Mouse (Mus musculus): Measurements from ENCODE around the gene Cyp2d10. TPM values are rescaled to one million over a fixed set of nuclear protein-coding genes. Genes with fewer than 3 reads are reported as not detected.
"Not testable (repeated sequence)": the region's sequence is repeated elsewhere in the genome, so short reads cannot be mapped to it uniquely, and the experiment has no call there.

Cyp2d10 gene
- polyA plus RNA-seq, 1 experiment from 2014 or later: 19.6 TPM

DNA sequence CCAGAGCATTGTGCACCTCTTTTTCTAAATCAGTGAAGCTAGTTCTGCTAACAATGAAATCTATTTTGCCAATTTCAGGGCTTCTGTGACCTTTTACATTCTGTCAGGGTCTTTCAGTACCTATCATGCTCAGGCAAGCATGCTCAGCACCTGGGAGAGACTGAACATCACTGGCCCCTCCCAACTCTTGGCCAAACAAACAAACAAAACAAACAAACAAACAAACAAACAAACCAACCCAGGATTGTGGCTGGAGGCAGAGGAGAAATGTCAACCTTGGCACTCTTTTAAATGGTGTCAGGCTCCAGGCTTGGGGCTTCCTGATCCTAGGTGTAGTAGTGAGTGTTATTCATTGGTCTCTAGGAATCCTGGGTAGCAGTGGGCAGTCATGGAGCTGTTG, 26.1 kb upstream of the Cyp2d10 start, which contains the start of gene Cyp2d9:
TSS of gene Cyp2d9 (plus strand) at position 301 of the 400 bp plus-strand sequence.
- Histone ChIP-seq H3K27ac (no peak within 1 kb of the TSS), H3K9me3 (replicated peaks) (no peaks in the 10 kb centered on the region), H3K27me3 (no peaks in the 10 kb centered on the region), H3K9ac (no peak within 1 kb of the TSS), H3K4me2 (no peak within 1 kb of the TSS), H3K36me3 (no peaks in the 10 kb centered on the region), H3K4me3 (replicated peaks) (no peak within 1 kb of the TSS), H3K4me1 (replicated peaks) (no peaks in the 10 kb centered on the region)
- ATAC-seq (ENCODE audit: low read depth): no peak
- no peak for DNase-seq

DNA sequence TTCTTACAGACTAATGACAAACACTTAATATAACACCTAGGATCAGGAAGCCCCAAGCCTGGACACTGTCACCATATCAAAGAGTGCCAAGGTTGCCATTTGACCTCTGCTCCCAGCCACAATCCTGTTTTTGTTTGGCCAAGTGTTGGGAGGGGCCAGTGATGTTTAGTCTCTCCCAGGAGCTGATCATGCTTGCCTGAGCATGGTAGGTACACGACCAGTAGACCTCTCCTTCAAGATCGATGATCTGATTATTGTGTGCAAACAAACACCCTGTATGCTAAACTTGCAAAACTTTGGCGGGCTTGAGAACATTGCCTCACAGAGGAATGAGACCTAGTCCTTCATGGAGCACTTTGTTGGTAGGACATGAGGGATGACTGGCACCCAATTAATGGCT, 16.5 kb upstream of the Cyp2d10 start:
- no peaks in the 10 kb centered on the region for H3K4me1 ChIP-seq (replicated peaks)
- no peaks in the 10 kb centered on the region for H3K27me3 ChIP-seq
- H3K9ac ChIP-seq: no peak overlapping the region
- no peaks in the 10 kb centered on the region for H3K36me3 ChIP-seq
- 57% methylated on average over 3 of the region's 3 CpGs for WGBS (ENCODE audit: insufficient replicate concordance)
- H3K4me2 ChIP-seq: no peak overlapping the region
- no peak overlapping the region for H3K27ac ChIP-seq
- H3K9me3 ChIP-seq (replicated peaks): no peaks in the 10 kb centered on the region
- no peak overlapping the region for H3K4me3 ChIP-seq (replicated peaks)
- ATAC-seq (ENCODE audit: low read depth) (no peak), DNase-seq (no peak)

DNA sequence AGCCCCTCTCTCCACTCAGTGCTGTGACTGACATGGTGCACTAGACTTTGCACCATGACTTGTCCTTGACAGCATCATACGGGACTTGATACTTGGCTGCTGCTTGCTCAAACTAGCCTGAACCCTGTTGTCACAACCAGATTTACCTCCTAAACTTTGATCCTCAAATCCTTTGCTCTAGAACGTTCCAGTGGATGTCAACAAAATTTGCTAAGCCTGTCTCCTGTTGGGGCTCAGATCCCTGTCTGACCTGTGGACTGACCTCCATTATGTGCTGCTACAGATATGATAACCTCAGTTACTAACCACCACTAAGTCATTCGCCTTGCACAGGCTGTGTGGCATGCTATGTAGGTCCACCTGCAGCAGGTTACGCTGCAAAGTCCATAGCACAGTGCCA, 15.9 kb upstream of the Cyp2d10 start:
- Histone ChIP-seq H3K27me3 (no peaks in the 10 kb centered on the region), H3K9me3 (replicated peaks) (no peaks in the 10 kb centered on the region), H3K4me1 (replicated peaks) (no peaks in the 10 kb centered on the region), H3K27ac (no peak overlapping the region), H3K9ac (no peak overlapping the region), H3K4me2 (no peak overlapping the region), H3K4me3 (replicated peaks) (no peak overlapping the region), H3K36me3 (no peaks in the 10 kb centered on the region)
- WGBS (ENCODE audit: insufficient replicate concordance): 38% methylated on average over 4 of the region's 4 CpGs
- DNase-seq (no peak), ATAC-seq (ENCODE audit: low read depth) (no peak)

DNA sequence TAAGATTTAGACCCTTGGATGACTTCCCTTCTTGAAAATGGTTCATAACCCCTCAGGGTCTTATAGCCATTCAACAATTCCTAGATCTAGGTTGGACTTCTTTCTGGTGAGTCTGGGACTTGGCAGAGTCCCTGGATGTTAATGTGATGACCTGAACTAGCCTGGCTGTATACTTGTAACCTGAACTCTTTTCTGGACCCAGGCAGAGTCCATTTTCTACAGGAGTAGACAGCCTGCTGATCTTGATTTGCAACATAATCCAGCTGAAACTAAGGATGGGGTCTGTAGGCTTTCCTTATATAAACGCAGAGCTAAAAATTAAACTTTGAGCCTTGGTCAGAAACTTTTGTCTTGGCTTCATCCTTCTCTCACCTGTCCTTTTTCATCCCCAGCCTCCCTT, 11.6 kb upstream of the Cyp2d10 start:
- H3K36me3 ChIP-seq: no peaks in the 10 kb centered on the region
- no peak overlapping the region for H3K27ac ChIP-seq
- no peak for DNase-seq
- H3K4me2 ChIP-seq: no peak overlapping the region
- 61% methylated on average over 1 of the region's 1 CpGs for WGBS (ENCODE audit: insufficient replicate concordance)
- peaks cover 8% of the 10 kb centered on the region for H3K4me1 ChIP-seq (replicated peaks)
- no peak overlapping the region for H3K4me3 ChIP-seq (replicated peaks)
- H3K9me3 ChIP-seq (replicated peaks): no peaks in the 10 kb centered on the region
- no peaks in the 10 kb centered on the region for H3K27me3 ChIP-seq
- no peak overlapping the region for H3K9ac ChIP-seq
- ATAC-seq (ENCODE audit: low read depth): no peak

DNA sequence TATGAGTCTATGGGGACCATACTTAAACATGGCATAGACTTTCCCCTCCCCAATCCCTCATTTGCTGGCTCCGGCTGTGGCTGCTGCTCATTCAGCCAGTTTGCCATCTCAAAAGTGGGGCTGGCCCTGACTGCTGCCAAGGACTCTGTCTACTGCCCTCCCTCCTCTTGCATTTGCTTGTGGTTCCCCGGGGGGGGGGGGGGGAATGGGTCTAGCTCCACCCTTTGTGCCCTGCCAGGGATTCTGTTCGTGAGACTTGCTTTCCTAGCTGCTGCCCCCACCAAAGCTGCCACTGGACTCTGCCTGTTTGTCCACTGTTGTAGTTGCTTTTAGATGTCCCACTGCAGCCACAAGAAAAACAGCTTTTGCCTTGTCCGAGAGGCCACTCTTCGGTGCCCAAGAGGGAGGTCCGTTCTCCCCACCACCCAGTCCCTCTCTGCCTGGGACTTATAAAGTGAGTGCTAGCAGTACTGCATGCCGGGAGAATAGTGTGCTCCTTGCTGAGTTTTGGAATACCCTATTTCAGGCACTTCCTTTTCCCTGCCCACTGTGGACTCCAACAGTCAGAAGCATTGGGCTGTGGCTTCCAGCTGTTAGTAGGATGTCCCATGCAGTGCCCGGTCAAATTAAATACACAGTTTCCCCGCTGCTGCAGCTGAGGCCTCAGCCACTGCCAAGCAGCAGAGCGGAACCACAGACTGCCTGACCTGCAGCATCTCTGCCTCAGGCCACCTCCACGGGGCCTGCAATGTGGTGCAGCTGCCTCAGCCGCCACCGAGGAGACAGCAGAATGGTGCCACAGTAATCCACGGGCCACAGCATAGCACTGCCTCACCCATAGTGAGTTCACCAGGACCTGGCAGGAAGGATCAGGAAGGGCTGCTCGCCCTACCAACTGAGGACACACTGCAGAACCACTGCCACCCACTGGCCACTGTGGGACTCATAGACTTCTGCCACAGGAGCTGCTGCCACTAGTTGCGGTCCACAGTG, 10.1 kb upstream of the Cyp2d10 start:
- Histone ChIP-seq H3K27ac (no peak overlapping the region), H3K4me2 (no peak overlapping the region), H3K9me3 (replicated peaks) (no peaks in the 10 kb centered on the region), H3K36me3 (no peaks in the 10 kb centered on the region), H3K4me1 (replicated peaks) (peaks cover 8% of the 10 kb centered on the region), H3K4me3 (replicated peaks) (no peak overlapping the region), H3K27me3 (no peaks in the 10 kb centered on the region), H3K9ac (0 out of 2 replicates have a peak overlapping the region, but pooled peaks have one; percentile 22)
- ATAC-seq (ENCODE audit: low read depth): peak; percentile 74
- 35% methylated on average over 16 of the region's 16 CpGs for WGBS (ENCODE audit: insufficient replicate concordance)
- DNase-seq: peak; percentile 27

DNA sequence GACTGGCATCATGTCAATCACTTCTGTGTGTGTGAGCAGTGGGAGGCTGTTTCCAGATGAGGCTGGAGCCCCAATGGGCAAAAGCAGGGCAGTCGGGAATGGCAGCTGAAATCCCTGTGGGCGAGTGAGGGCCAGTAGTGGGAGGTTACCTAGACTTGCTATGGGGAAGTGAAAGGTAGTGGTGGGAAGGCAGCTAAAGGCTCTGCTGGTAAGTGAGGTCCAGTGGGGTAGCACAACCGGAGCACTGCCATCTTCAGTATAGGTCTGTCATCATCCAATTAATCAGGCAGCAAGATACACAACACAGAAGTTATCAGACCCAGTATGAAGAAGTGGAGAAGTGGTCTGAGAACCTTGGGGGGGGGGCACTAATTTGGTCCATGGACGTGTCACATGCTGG, 541 bp upstream of the Cyp2d10 start:
- no peak overlapping the region for H3K4me2 ChIP-seq
- 52% methylated on average over 4 of the region's 4 CpGs for WGBS (ENCODE audit: insufficient replicate concordance)
- no peaks in the 10 kb centered on the region for H3K4me1 ChIP-seq (replicated peaks)
- no peaks in the 10 kb centered on the region for H3K36me3 ChIP-seq
- no peak overlapping the region for H3K27ac ChIP-seq
- DNase-seq: no peak
- no peak for ATAC-seq (ENCODE audit: low read depth)
- H3K27me3 ChIP-seq: no peaks in the 10 kb centered on the region
- H3K9me3 ChIP-seq (replicated peaks): no peaks in the 10 kb centered on the region
- H3K9ac ChIP-seq: no peak overlapping the region
- H3K4me3 ChIP-seq (replicated peaks): no peak overlapping the region

DNA sequence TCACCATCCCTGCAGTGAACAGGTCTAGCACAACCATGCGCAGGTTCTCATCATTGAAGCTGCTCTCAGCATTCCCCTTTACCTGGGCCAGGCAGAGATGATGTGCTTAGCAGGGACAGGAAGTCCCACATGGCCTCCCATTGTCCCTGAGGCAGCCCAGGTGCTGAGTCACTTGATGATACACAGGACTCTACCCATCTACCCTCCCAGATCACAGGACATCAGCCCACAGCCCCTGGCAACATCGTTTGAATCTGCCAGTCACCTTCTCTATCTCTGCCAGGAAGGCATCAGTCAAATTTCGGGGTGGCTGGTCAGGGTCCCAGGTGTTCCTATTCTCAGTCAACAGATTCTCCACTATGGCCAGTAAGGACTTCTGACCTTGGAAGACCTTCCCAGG, 2.8 kb downstream of the Cyp2d10 start:
- Histone ChIP-seq H3K4me3 (replicated peaks) (no peak overlapping the region), H3K36me3 (no peaks in the 10 kb centered on the region), H3K4me1 (replicated peaks) (no peaks in the 10 kb centered on the region), H3K9ac (no peak overlapping the region), H3K27me3 (no peaks in the 10 kb centered on the region), H3K9me3 (replicated peaks) (no peaks in the 10 kb centered on the region), H3K4me2 (no peak overlapping the region), H3K27ac (no peak overlapping the region)
- ATAC-seq (ENCODE audit: low read depth): no peak
- 63% methylated on average over 3 of the region's 3 CpGs for WGBS (ENCODE audit: insufficient replicate concordance)
- no peak for DNase-seq

DNA sequence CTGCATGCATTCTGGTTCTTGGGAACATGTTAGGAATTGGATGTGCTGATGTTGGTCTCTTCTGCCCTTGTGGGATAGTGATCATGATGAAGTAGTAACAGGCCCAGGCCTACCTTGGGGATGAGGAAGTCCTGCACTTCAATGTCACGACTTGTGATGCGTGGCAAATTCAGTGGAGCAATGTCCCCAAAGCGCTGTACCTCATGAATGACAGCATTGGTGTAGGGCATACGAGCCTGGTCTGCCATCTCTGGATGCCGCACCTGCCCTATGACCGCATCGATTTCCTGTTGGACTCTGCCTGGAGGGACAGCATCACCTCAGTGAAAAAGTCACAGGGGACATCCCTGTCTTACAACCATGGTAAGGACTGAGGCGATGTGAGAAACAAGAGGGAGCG, 3.4 kb downstream of the Cyp2d10 start:
- 74% methylated on average over 9 of the region's 9 CpGs for WGBS (ENCODE audit: insufficient replicate concordance)
- no peaks in the 10 kb centered on the region for H3K4me1 ChIP-seq (replicated peaks)
- no peaks in the 10 kb centered on the region for H3K9me3 ChIP-seq (replicated peaks)
- no peak overlapping the region for H3K4me2 ChIP-seq
- no peaks in the 10 kb centered on the region for H3K36me3 ChIP-seq
- ATAC-seq (ENCODE audit: low read depth): no peak
- H3K9ac ChIP-seq: no peak overlapping the region
- DNase-seq: no peak
- no peak overlapping the region for H3K4me3 ChIP-seq (replicated peaks)
- H3K27ac ChIP-seq: no peak overlapping the region
- no peaks in the 10 kb centered on the region for H3K27me3 ChIP-seq

DNA sequence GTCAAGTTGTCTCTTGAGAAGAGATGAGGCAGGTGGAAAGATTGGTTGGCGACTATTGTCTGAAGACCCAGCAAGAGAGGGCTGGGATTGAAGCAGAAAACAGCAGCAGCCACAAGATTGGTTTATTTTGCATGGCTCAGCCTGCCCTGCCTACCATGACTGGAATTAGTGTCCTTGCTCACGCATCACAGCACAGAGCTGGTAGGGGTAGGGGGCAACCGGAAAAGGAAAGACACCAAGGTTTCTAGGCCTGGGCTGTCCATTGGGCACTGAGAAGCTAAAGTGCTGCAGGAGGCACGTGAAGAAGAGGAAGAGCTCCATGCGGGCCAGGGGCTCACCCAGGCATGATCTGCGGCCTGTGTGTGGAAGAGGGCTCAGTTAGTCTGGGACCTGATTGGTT, 4.3 kb downstream of the Cyp2d10 start:
- H3K36me3 ChIP-seq: no peaks in the 10 kb centered on the region
- H3K27ac ChIP-seq: no peak overlapping the region
- H3K4me3 ChIP-seq (replicated peaks): no peak overlapping the region
- H3K4me2 ChIP-seq: no peak overlapping the region
- DNase-seq (no peak), ATAC-seq (ENCODE audit: low read depth) (no peak)
- H3K9me3 ChIP-seq (replicated peaks): no peaks in the 10 kb centered on the region
- no peaks in the 10 kb centered on the region for H3K4me1 ChIP-seq (replicated peaks)
- 62% methylated on average over 6 of the region's 6 CpGs for WGBS (ENCODE audit: insufficient replicate concordance)
- H3K9ac ChIP-seq: no peak overlapping the region
- H3K27me3 ChIP-seq: no peaks in the 10 kb centered on the region

DNA sequence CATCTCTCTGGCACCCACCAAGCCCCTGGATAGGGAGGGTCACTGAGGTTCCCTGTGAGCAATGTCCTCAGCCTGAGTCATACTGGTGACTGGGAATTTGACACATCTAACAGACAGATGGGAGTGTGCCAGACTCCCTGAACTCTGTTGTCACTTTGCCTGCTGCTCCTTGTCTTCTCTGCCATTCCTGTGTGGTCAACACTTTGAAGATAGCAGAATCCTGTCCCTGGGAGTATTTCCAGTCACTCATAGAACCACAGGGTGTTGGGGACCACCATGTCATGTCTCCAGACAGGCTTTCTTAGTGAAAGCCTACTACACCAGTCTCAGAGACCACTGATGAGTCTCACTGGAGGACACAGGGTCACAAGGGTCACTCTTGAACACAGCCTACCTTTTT, 4.9 kb downstream of the Cyp2d10 start:
- Histone ChIP-seq H3K4me1 (replicated peaks) (no peaks in the 10 kb centered on the region), H3K9ac (no peak overlapping the region), H3K9me3 (replicated peaks) (no peaks in the 10 kb centered on the region), H3K27ac (no peak overlapping the region), H3K36me3 (no peaks in the 10 kb centered on the region), H3K4me2 (no peak overlapping the region), H3K27me3 (no peaks in the 10 kb centered on the region), H3K4me3 (replicated peaks) (no peak overlapping the region)
- ATAC-seq (ENCODE audit: low read depth): no peak
- DNase-seq: no peak

DNA sequence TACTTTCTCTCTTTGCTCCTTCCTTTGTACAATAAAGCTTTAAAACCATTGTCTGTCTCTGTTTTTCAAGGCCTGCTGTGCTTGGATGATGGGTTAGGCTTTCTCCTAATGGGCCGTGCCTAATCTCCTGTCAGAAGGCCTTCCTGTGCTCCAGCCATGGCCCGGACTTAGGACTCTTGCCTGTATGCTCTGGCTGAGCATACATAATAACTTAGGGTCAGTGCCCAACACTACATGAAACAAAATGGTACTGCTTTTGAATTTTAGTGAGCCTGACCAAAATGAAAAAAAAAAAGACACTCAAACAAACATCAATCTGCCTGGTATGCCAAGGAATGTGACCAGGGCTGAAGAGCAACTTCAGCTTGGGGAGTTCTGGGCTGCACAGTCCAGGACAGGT, 5.5 kb downstream of the Cyp2d10 start:
- Histone ChIP-seq H3K36me3 (no peaks in the 10 kb centered on the region), H3K9ac (no peak overlapping the region), H3K27me3 (no peaks in the 10 kb centered on the region), H3K27ac (no peak overlapping the region), H3K4me1 (replicated peaks) (no peaks in the 10 kb centered on the region), H3K4me3 (replicated peaks) (no peak overlapping the region), H3K9me3 (replicated peaks) (no peaks in the 10 kb centered on the region), H3K4me2 (no peak overlapping the region)
- WGBS (ENCODE audit: insufficient replicate concordance): 50% methylated on average over 2 of the region's 2 CpGs
- DNase-seq (no peak), ATAC-seq (ENCODE audit: low read depth) (no peak)

DNA sequence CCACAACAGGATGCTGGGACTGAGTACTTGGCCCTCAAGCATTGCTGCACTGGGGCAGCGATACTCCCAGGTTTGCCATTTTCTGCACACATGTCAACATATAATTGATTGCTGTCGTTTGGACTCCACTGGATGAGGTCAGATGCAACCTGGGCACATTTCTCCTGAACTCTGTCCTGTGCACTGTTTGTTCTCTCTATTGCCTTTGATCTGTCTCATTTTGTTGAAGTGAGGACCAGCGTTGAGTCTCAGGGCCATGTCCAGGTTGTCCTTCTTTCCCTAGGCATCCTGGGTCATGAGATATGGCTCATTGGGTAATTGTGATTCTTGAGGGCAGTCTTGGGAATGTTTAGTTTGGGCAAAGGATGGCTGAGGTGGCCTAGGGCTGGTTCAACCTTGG, 11.0 kb downstream of the Cyp2d10 start:
- H3K4me1 ChIP-seq (replicated peaks); H3K4me3 ChIP-seq (replicated peaks); DNase-seq; H3K27ac ChIP-seq; H3K36me3 ChIP-seq; H3K27me3 ChIP-seq; H3K9ac ChIP-seq; H3K9me3 ChIP-seq (replicated peaks); H3K4me2 ChIP-seq: not testable (repeated sequence)
- ATAC-seq (ENCODE audit: low read depth): peak; percentile 47; the same call in 1 of the 2 replicates
- WGBS (ENCODE audit: insufficient replicate concordance): 51% methylated on average over 3 of the region's 3 CpGs
